Mouse (Mus musculus) layer of hippocampus, adult 9-11 months (tissue): Measurements from ENCODE around the gene Polr2i.
A peak's percentile ranks its signal among the peaks of the same experiment; 100 is the strongest.

ENCODE experiments used
- DNase-seq: peaks from one replicate; pipeline ENCODE4 v3.0.0; 2022

Gene Polr2i

DNA sequence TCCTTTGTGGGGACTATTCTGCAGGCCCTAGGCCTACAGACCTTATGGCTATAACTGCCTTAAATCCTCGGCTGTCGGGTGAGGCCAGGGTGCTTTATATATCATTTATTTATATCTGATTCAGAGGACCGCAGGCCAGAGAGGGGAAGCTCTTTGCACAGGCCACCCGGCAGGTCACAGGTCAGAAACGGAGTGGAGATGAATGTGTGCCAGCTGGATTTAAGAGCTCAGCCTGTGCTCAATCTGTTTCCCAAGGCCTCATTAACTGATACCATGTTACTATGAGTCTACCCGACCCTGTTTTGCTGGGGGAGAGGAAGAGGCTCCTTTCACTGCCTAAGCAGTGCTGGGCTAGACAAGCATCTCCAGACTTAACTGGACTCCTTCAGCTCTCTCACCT lies 42.6 kb downstream of the Polr2i start:
- DNase-seq: no peak

DNA sequence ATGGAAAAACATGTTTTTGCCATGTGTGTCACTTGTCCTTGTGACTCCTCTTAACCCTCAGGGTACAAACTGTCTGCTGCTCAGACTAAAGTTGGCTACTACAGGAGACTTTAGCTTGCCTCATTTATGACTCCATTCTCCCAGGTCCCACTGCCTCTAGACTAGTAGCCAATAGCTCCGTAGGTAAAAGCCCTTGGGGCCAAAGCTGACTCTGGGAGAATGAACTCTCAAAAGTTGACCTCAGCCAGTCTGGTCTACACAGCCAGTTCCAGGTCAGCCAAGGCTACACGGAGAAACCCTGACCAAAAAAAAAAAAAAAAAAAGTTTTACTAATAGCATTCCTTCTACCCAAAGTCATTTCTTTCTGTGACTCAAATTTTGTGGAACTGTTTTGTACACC lies 47.2 kb downstream of the Polr2i start:
- DNase-seq: no peak

DNA sequence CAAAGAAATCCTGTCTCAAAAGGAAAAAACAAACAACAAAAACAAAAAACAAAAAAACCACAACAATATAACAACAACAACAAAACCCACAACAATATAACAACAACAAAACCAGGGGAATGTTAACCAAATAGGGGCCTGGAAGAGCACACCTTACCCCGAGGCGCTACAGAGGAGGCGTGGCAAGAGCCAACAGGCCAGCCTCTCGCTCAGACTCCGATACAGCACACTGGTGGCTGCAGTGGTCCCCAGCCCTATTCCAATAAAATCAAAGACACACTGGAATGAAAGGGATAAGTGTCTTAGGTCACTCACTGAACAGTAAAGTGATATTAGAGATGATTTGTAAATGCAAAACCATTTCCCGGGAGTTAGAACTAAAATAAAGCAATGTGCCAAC lies 47.8 kb downstream of the Polr2i start:
- DNase-seq: no peak

DNA sequence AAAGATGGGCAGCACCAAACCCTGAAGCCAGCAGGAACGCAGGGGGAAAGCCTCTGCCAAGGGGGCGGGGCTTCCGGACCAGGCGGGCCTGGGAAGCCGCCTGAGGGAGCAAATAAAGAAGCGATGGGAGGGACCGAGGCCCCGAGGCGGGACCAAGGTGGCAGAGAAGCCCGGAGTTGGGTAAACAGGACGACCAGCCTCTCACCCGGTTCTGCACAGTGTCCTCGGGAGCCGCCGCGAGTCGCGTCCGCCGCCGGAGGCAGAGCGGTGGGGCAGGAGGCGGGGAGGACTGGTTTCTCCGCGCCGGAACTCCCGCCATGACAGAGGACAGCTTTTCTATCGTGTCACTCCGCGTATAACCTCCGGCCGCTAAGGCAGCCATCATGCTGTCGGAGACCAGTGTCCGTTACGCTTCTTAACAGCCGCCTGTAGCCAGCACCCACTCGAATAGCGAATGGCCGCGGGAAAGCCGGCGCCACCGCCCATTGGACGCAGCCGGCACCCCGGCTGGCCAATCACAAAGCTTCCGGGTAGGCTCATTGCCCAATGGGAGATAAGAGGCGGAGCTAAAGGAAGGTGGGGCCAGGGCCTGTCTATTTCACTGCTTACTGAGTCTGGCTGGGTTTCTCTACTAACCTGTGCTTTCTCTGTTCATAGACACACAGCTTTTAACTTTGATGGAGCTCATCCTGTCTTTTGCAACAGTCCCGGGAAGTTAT lies 48.4 kb downstream of the Polr2i start, which contains the start of the genes Thap8 and Wdr62:
TSS of gene Thap8 (plus strand) at position 144 of the 719 bp plus-strand sequence.
TSS of gene Wdr62 (minus strand) at position 469 of the 719 bp plus-strand sequence.
- peak; percentile 92 for DNase-seq

DNA sequence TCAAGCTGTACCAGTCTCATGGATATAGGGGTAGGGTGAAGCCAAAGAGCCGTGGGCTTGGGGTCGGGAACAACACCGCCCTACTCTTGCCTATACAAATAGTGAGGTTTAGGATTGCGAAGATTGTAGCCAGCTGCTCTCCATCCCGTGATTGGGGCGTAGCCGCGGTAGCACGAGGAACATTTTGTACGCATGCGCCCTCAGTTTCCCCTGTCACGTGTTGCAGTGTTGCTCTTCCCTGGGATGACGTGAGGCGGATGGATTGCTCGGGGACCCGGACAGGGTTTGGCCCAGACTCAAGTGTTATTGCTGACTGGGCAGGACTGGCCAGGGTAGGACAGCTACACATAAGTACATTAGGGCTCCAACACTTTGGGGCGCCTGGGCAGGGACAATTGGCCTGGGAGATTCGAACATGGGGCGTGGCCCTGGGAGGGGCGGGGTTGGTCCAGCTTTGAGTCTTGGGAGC lies 49.0 kb downstream of the Polr2i start:
- peak; percentile 92 for DNase-seq

DNA sequence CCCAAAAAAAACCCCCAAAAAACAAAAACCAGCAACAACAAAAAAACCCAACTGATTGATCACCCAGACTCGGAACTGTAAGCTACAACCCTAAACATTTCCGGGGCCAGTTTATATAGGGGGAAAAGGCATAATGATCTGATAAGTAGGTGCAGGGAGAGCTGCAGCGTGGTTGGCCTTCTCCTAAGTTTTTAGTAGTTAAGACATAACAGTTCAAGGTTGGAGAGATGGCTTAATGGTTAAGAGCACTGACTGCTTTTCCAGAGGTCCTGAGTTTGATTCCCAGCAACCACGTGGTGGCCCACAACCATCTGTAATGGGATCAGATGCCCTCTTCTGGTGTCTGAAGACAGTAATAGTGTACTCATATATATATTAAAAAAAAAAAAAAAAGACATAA lies 49.8 kb downstream of the Polr2i start:
- no peak for DNase-seq

DNA sequence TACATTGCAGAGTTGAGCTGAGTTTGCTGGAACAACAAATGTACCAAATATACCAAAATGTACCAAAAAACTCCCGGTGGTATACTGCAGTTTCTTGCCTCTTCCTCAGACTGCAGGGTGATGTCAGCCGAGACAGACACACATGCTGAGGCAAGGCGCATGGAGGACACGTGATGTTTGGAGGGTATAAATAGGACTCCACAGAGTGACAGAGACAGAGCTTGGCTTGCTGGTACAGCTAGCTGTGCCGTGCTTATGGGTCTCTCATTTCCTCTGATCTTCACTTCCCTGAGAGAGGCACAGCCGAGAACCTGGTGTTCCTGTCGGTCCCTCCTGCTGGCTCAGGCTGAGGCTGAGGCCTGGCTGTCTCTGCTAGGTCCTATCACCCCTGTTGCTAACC lies 51.0 kb downstream of the Polr2i start:
- DNase-seq: peak; percentile 66
